Mouse (Mus musculus) limb, embryonic 11.5 days (tissue): Measurements from ENCODE around the gene Ptdss2. TPM values are rescaled to one million over a fixed set of nuclear protein-coding genes. Genes with fewer than 3 reads are reported as not detected.

ENCODE experiments used
- ATAC-seq: fragments of 200-750 bp; cut with Nextera tagmentation; 2 replicates; pipeline ENCODE4 v1.8.0; 2017; ENCODE audit warnings: low read depth; ENCODE audit not compliant: insufficient number of reproducible peaks, low FRiP score, low TSS enrichment
- DNase-seq: peaks from one replicate; pipeline ENCODE4 v3.0.0-alpha.2; 2015; ENCODE audit warnings: low spot score
- H3K27ac ChIP-seq: fragments of 300-500 bp; sonication (generic); replicated peaks from 2 replicates; pipeline ENCODE4 v1.5.1; 2014; ENCODE audit warnings: low read depth, mild to moderate bottlenecking, low read length
- H3K27me3 ChIP-seq: fragments of 300-500 bp; sonication (generic); 2 replicates; pipeline ENCODE4 v1.6.1; 2014; ENCODE audit warnings: mild to moderate bottlenecking, low read length, mixed read lengths; ENCODE audit not compliant: control insufficient read depth, insufficient read depth
- H3K36me3 ChIP-seq: fragments of 300-500 bp; sonication (generic); 2 replicates; pipeline ENCODE4 v1.6.1; 2014; ENCODE audit warnings: mild to moderate bottlenecking, low read length, moderate library complexity, mixed read lengths; ENCODE audit not compliant: control insufficient read depth, insufficient read depth
- H3K4me1 ChIP-seq: fragments of 300-500 bp; sonication (generic); 2 replicates; pipeline ENCODE4 v1.6.1; 2014; ENCODE audit warnings: low read length, mixed read lengths; ENCODE audit not compliant: control insufficient read depth, insufficient read depth
- H3K4me2 ChIP-seq: fragments of 300-500 bp; sonication (generic); 2 replicates; pipeline ENCODE4 v1.6.1; 2014; ENCODE audit warnings: low read depth, mild to moderate bottlenecking, moderate library complexity; ENCODE audit not compliant: severe bottlenecking
- H3K4me3 ChIP-seq: fragments of 300-500 bp; sonication (generic); 2 replicates; pipeline ENCODE4 v1.5.1; 2014; ENCODE audit warnings: low read depth, low read length
- H3K9ac ChIP-seq: fragments of 300-500 bp; sonication (generic); 2 replicates; pipeline ENCODE4 v1.6.1; 2014; ENCODE audit warnings: mild to moderate bottlenecking, low read length
- H3K9me3 ChIP-seq: fragments of 300-500 bp; sonication (generic); 2 replicates; pipeline ENCODE4 v1.6.1; 2016; ENCODE audit warnings: low read length; ENCODE audit not compliant: control insufficient read depth
- WGBS: fragments of 180-500 bp; shearing (Covaris S2); extraction: QIAGEN DNeasy Blood & Tissue Kit; methylation state at CpG from one replicate; pipeline ENCODE4 v1.1.7; 2014; 5-methylcytosine and 5-hydroxymethylcytosine counted together
- polyA plus RNA-seq: library from polyadenylated mRNA; unstranded; fragments of >200 nt; fragmentation: Nextera tagmentation; extraction: Ambion mirVana; gene quantifications from 2 replicates; pipeline ENCODE4 v1.2.1, GENCODE M21; 2014

The Ptdss2 gene
- polyA plus RNA-seq, 1 experiment from 2014 or later: 70.6 TPM

DNA sequence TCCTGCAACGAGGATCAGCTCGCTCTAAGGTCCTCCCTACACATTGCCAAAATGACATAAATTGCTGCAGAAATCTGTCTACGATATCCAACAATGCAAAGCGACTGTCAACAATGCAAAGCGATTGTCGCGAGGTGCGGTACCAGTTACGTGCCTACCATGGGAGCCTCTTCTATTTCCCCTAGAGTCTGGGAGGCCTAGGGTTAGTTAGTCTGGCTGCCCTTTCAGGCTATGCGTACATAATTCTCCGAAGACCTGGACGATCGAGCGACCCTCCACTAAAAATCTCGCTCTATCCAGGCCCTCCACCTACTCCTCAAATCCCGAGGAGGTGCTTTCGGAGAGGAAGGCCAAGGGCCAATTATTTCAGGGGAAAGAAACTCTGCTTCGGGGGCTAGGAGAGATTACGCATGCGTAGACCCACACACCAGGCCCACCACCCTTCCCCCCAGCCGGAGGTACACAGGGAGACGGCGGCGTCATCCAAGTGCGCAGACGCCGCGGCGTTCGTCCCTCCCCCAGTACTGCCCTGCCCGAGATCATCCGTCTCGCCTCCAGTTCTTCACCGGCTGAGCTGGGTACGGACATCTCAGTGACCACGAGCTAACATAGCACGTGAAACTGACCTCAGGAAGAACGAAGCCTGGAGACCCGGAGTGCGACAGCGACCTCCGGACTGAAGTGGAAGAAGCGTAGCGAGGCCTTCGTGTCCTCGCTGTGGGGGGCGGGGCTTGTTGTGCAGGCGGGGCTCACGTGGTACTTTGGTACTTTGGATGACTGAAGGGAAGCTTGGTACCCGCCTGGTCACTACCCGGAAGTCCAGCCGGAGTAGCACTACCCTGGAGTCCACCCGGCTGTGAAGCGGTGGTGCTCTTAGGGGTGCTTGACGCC, 50.2 kb downstream of the Ptdss2 start, which contains the start of gene Rnh1:
TSS of gene Rnh1 (minus strand) at position 742 of the 891 bp plus-strand sequence.
- Histone ChIP-seq H3K9ac (peak within 1 kb of the TSS; percentile 65), H3K4me2 (peak within 1 kb of the TSS; percentile 61), H3K4me3 (peak within 1 kb of the TSS; percentile 44), H3K9me3 (no peaks in the 10 kb centered on the region), H3K4me1 (peaks cover 12% of the 10 kb centered on the region), H3K27ac (peak within 1 kb of the TSS; percentile 86), H3K27me3 (no peaks in the 10 kb centered on the region), H3K36me3 (no peaks in the 10 kb centered on the region)
- WGBS: 5% methylated on average over 55 of the region's 55 CpGs
- DNase-seq: peak; percentile 94
- ATAC-seq: peak; percentile 95

DNA sequence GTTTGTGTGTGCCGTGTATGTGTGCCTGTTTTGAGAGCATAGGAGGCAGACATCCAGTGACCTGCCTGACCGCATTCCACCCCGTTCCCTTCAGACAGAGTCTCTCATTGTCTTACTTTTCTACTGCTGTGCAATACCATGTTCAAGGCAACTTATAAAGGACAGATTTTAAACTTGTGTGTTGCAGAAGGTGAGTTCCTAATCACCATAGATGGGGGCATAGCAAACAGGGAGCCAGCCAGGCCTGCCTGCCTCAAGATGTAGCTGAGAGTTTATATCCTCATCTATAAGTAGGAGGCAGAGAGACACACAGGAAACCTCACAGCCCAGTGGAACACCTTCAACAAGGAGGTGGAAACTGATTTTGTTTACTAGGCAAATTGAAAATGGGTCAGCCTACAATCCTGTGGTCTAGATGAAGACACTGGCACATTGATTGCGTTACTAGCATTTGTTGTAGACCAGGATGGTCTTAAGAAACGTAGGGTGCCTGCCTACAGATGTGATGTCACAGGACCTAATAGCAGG, 51.2 kb downstream of the Ptdss2 start:
- ATAC-seq (no peak), DNase-seq (no peak)
- Histone ChIP-seq H3K27me3 (no peaks in the 10 kb centered on the region), H3K9ac (no peak overlapping the region; the same call in 1 of the 2 replicates), H3K36me3 (no peaks in the 10 kb centered on the region), H3K4me2 (peak overlapping the region; percentile 61), H3K4me3 (no peak overlapping the region), H3K4me1 (peaks cover 8% of the 10 kb centered on the region), H3K27ac (peak overlapping the region; percentile 59; the same call in 1 of the 2 replicates), H3K9me3 (no peaks in the 10 kb centered on the region)
- 91% methylated on average over 5 of the region's 5 CpGs for WGBS

DNA sequence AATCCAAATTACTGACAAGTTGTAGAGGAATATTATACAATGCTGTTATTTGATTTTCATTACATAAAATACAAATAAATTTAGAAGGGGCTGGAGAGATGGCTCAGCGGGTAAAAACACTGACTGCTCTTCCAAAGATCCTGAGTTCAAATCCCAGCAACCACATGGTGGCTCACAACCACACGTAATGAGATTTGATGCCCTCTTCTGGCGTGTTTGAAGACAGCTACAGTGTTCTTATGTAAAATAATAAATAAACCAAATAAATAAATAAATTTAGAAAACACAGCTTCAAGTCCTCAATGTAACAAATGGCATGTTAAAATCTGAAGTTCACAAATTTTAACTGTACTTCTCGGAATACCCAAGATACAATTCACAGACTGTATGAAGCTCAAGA, 52.9 kb downstream of the Ptdss2 start:
- H3K4me2 ChIP-seq: no peak overlapping the region
- DNase-seq (no peak), ATAC-seq (no peak)
- H3K36me3 ChIP-seq: no peaks in the 10 kb centered on the region
- H3K4me1 ChIP-seq: peaks cover 8% of the 10 kb centered on the region
- H3K27ac ChIP-seq: no peak overlapping the region
- no peaks in the 10 kb centered on the region for H3K9me3 ChIP-seq
- no peak overlapping the region for H3K4me3 ChIP-seq
- no peak overlapping the region for H3K9ac ChIP-seq
- H3K27me3 ChIP-seq: no peaks in the 10 kb centered on the region
- 85% methylated on average over 4 of the region's 4 CpGs for WGBS

DNA sequence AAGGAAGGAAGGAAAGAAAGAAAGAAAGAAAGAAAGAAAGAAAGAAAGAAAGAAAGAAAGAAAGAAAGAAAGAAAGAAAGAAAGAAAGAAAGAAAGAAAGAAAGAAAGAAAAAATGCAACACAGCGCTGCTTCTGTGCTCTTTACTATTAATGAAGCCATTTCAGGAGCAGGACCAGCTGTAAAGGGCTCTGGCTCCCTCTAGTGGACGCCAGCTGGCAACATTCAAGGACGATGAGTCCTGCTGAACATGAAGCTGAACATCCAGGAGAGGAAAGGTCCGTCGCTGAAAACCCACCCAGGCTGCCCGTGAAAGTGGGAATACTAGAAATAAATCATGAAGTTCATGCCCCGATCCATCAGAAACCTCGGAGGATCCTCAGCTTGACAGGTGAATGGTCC, 54.0 kb downstream of the Ptdss2 start:
- ATAC-seq (no peak), DNase-seq (peak; percentile 93)
- peaks cover 8% of the 10 kb centered on the region for H3K4me1 ChIP-seq
- H3K27ac ChIP-seq: no peak overlapping the region
- H3K36me3 ChIP-seq: no peaks in the 10 kb centered on the region
- H3K9me3 ChIP-seq: no peaks in the 10 kb centered on the region
- no peak overlapping the region for H3K4me3 ChIP-seq
- no peak overlapping the region for H3K9ac ChIP-seq
- no peak overlapping the region for H3K4me2 ChIP-seq
- 6% methylated on average over 8 of the region's 8 CpGs for WGBS
- H3K27me3 ChIP-seq: no peaks in the 10 kb centered on the region

DNA sequence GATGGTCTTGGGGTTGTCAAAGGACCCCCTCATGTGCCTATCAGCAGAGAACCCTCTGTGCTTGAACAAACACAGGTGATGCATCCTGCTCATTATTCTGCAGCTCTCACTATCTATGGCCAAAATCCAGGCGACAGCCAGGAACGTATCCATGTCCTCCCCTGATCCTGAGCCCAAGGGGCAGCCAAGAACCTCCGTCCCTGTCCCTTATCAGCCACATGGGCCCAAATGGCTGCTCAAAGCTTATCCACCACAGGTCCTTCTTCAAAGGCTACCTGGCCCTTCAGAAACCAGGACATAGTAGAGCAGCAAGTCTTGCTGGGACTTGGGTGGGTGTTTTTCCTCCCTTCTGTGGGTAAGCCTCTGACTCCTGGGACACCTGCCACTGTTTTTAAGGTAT, 66.0 kb downstream of the Ptdss2 start:
- peaks cover 7% of the 10 kb centered on the region for H3K4me1 ChIP-seq
- H3K27me3 ChIP-seq: no peaks in the 10 kb centered on the region
- H3K4me2 ChIP-seq: no peak overlapping the region
- no peak overlapping the region for H3K27ac ChIP-seq
- no peaks in the 10 kb centered on the region for H3K9me3 ChIP-seq
- H3K4me3 ChIP-seq: no peak overlapping the region
- no peak overlapping the region for H3K9ac ChIP-seq
- WGBS: 73% methylated on average over 3 of the region's 3 CpGs
- peaks cover 18% of the 10 kb centered on the region for H3K36me3 ChIP-seq
- ATAC-seq: no peak
- DNase-seq: no peak

DNA sequence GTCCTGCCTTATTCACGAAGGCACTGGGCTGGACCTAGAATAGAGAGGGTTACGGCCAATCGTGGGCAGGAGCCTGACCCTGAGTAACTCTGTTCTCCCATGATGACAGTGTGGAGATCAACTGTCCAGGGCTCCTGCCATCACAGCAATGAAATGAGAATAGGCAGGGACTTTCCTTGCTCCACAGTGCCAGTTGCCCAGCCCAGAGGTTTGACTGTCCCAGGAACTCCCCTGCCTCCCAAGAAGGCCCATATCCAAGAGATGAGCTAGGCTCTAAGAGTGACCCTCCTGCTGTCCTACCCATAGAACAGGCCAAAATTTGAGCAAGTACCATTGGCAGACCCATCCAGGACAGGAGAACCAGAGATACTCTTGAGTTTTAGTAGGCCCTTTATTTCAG, 66.6 kb downstream of the Ptdss2 start:
- Histone ChIP-seq H3K36me3 (peaks cover 18% of the 10 kb centered on the region), H3K4me2 (no peak overlapping the region), H3K4me1 (peaks cover 8% of the 10 kb centered on the region), H3K27me3 (no peaks in the 10 kb centered on the region), H3K4me3 (no peak overlapping the region), H3K9me3 (no peaks in the 10 kb centered on the region), H3K27ac (no peak overlapping the region), H3K9ac (no peak overlapping the region)
- 89% methylated on average over 3 of the region's 3 CpGs for WGBS
- ATAC-seq (no peak), DNase-seq (no peak)

DNA sequence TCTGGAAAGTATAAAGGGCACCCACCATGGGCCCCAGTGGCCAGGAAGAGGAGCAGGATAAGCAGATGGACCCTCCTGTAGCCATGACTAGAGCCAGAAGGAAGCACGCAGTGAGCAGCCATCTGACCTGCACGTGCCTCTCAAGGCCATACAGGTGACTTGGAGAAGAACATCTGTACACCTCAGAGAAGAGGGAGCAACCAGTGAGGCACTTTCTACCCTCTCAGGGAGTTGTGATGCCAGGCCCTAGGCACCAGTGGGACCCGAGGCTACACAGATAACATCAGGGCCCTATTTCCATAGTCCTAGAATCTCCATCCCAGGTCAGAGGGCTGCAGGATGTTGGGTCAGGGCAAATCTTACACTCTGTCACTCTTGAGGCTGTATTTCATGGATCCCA, 68.0 kb downstream of the Ptdss2 start:
- 93% methylated on average over 3 of the region's 3 CpGs for WGBS
- Histone ChIP-seq H3K9ac (no peak overlapping the region), H3K27me3 (no peaks in the 10 kb centered on the region), H3K27ac (no peak overlapping the region), H3K4me2 (no peak overlapping the region), H3K4me1 (peaks cover 8% of the 10 kb centered on the region), H3K4me3 (no peak overlapping the region), H3K9me3 (no peaks in the 10 kb centered on the region), H3K36me3 (peaks cover 18% of the 10 kb centered on the region)
- ATAC-seq: no peak
- DNase-seq: no peak

DNA sequence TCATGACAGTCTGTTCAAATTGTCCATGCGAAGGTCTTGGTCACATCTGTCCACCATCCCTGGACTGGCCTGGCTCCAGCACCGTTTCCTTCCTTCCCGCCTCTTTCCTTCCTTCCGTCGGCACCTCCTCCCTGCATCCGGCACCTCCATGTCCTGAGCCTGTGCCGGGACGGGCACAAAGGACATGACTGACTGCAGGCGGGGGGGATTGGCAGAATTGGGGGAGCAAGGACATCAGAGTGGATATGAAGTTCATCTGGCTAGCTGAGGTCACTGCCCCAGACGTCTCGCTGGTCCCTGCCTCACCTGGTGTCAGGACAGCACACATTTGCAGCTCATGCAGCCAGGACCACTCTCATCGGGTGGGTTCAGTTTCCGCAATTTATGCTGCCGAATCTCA, 68.9 kb downstream of the Ptdss2 start:
- no peaks in the 10 kb centered on the region for H3K27me3 ChIP-seq
- H3K4me3 ChIP-seq: no peak overlapping the region
- no peak overlapping the region for H3K4me2 ChIP-seq
- no peaks in the 10 kb centered on the region for H3K9me3 ChIP-seq
- H3K9ac ChIP-seq: no peak overlapping the region
- H3K36me3 ChIP-seq: peaks cover 18% of the 10 kb centered on the region
- no peak for DNase-seq
- no peak for ATAC-seq
- H3K4me1 ChIP-seq: peaks cover 8% of the 10 kb centered on the region
- 91% methylated on average over 14 of the region's 14 CpGs for WGBS
- H3K27ac ChIP-seq: no peak overlapping the region
